Mouse (Mus musculus) neural tube, embryonic 14.5 days (tissue): ENCODE results near the gene Rab1a. TPM values are rescaled to one million over a fixed set of nuclear protein-coding genes. Genes with fewer than 3 reads are reported as not detected.
A peak's percentile ranks its signal among the peaks of the same experiment; 100 is the strongest.

Experiments used
- ATAC-seq: fragments of 200-750 bp; cut with Nextera tagmentation; 2 replicates; pipeline ENCODE4 v1.8.0; 2017; ENCODE audit warnings: low read depth, mild to moderate bottlenecking, moderate TSS enrichment, moderate library complexity
- H3K27ac ChIP-seq: fragments of 300-500 bp; sonication (generic); 2 replicates; pipeline ENCODE4 v1.5.1; 2014; ENCODE audit warnings: low read depth, mild to moderate bottlenecking, control low read depth, low read length, moderate library complexity, mixed read lengths
- H3K27me3 ChIP-seq: fragments of 300-500 bp; sonication (generic); 2 replicates; pipeline ENCODE4 v1.6.1; 2014; ENCODE audit warnings: low read length; ENCODE audit not compliant: control insufficient read depth, insufficient read depth
- H3K36me3 ChIP-seq: fragments of 300-500 bp; sonication (generic); 2 replicates; pipeline ENCODE4 v1.6.1; 2014; ENCODE audit warnings: low read length, mixed read lengths; ENCODE audit not compliant: control insufficient read depth, insufficient read depth
- H3K4me1 ChIP-seq: fragments of 300-500 bp; sonication (generic); 2 replicates; pipeline ENCODE4 v1.6.1; 2014; ENCODE audit warnings: low read length; ENCODE audit not compliant: control insufficient read depth, insufficient read depth
- H3K4me2 ChIP-seq: fragments of 300-500 bp; sonication (generic); 2 replicates; pipeline ENCODE4 v1.6.1; 2014; ENCODE audit warnings: mild to moderate bottlenecking, low read depth, low read length, control low read depth
- H3K4me3 ChIP-seq: fragments of 300-500 bp; sonication (generic); 2 replicates; pipeline ENCODE4 v1.5.1; 2014; ENCODE audit warnings: low read depth, low read length, control low read depth, mixed read lengths
- H3K9ac ChIP-seq: fragments of 300-500 bp; sonication (generic); replicated peaks from 2 replicates; pipeline ENCODE4 v1.6.1; 2014; ENCODE audit warnings: low read depth, mild to moderate bottlenecking, control low read depth, low read length, mixed read lengths
- H3K9me3 ChIP-seq: fragments of 300-500 bp; sonication (generic); 2 replicates; pipeline ENCODE4 v1.6.1; 2016; ENCODE audit warnings: low read length; ENCODE audit not compliant: control insufficient read depth
- WGBS: fragments of 180-500 bp; shearing (Covaris S2); extraction: QIAGEN DNeasy Blood & Tissue Kit; methylation state at CpG from one replicate; pipeline ENCODE4 v1.1.7; 2014; 5-methylcytosine and 5-hydroxymethylcytosine counted together
- polyA plus RNA-seq: library from polyadenylated mRNA; unstranded; fragments of >200 nt; fragmentation: Nextera tagmentation; extraction: Ambion mirVana; gene quantifications from 2 replicates; pipeline ENCODE4 v1.2.1, GENCODE M21; 2014

The Rab1a gene
- polyA plus RNA-seq, 1 experiment from 2014 or later, result 303 TPM

GRCm38 (mm10) chr11:20242366-20243056, 41.3 kb downstream of the Rab1a start:
- Histone ChIP-seq H3K9me3 (no peaks in the 10 kb centered on the region), H3K4me2 (no peak overlapping the region), H3K9ac (no peak overlapping the region), H3K4me3 (no peak overlapping the region), H3K36me3 (peaks cover 31% of the 10 kb centered on the region), H3K4me1 (peaks cover 12% of the 10 kb centered on the region), H3K27me3 (no peaks in the 10 kb centered on the region), H3K27ac (no peak overlapping the region)
- no peak for ATAC-seq
- WGBS, result 93% methylated on average over 6 of the region's 6 CpGs

- no peaks in the 10 kb centered on the region for H3K9me3 ChIP-seq
- H3K9ac ChIP-seq, result no peak overlapping the region
- no peak overlapping the region for H3K4me3 ChIP-seq
- 62% methylated on average over 9 of the region's 9 CpGs for WGBS
- no peak overlapping the region for H3K27ac ChIP-seq
- H3K4me2 ChIP-seq, result no peak overlapping the region
- 0 out of 2 replicates have a peak, but pooled peaks have one; percentile 21 for ATAC-seq
- H3K4me1 ChIP-seq, result peaks cover 21% of the 10 kb centered on the region
- peaks cover 30% of the 10 kb centered on the region for H3K36me3 ChIP-seq
- no peaks in the 10 kb centered on the region for H3K27me3 ChIP-seq
Observed at GRCm38 (mm10) chr11:20243214-20243913, 42.1 kb downstream of the Rab1a start.

GRCm38 (mm10) chr11:20244336-20245290, 43.4 kb downstream of the Rab1a start:
- WGBS, result 79% methylated on average over 16 of the region's 16 CpGs

GRCm38 (mm10) chr11:20245316-20245715, 44.1 kb downstream of the Rab1a start:
- Histone ChIP-seq H3K36me3 (peaks cover 12% of the 10 kb centered on the region; the same call in 1 of the 2 replicates), H3K9ac (no peak overlapping the region), H3K4me2 (no peak overlapping the region), H3K9me3 (no peaks in the 10 kb centered on the region), H3K4me1 (peaks cover 23% of the 10 kb centered on the region), H3K27ac (no peak overlapping the region), H3K4me3 (no peak overlapping the region), H3K27me3 (no peaks in the 10 kb centered on the region)
- 89% methylated on average over 6 of the region's 6 CpGs for WGBS
- ATAC-seq, result no peak

More at GRCm38 (mm10) chr11:20244336-20245290, 43.4 kb downstream of the Rab1a start:
- H3K9me3 ChIP-seq, result no peaks in the 10 kb centered on the region
- ATAC-seq, result no peak
- no peak overlapping the region for H3K27ac ChIP-seq
- no peak overlapping the region for H3K4me2 ChIP-seq
- H3K4me3 ChIP-seq, result no peak overlapping the region
- no peak overlapping the region for H3K9ac ChIP-seq
- peaks cover 19% of the 10 kb centered on the region for H3K36me3 ChIP-seq
- no peaks in the 10 kb centered on the region for H3K27me3 ChIP-seq
- H3K4me1 ChIP-seq, result peaks cover 23% of the 10 kb centered on the region

- Histone ChIP-seq H3K9me3 (no peaks in the 10 kb centered on the region), H3K4me3 (no peak overlapping the region), H3K9ac (no peak overlapping the region), H3K27ac (no peak overlapping the region), H3K27me3 (no peaks in the 10 kb centered on the region), H3K4me2 (no peak overlapping the region), H3K36me3 (0 out of 2 replicates have a peak, but pooled peaks cover 3% of the 10 kb centered on the region), H3K4me1 (peaks cover 23% of the 10 kb centered on the region)
- WGBS, result 65% methylated on average over 1 of the region's 1 CpGs
- ATAC-seq, result no peak
Observed at GRCm38 (mm10) chr11:20246616-20247015, 45.4 kb downstream of the Rab1a start.

- H3K4me2 ChIP-seq, result peak overlapping the region; percentile 93; the same call in 1 of the 2 replicates
- H3K4me3 ChIP-seq, result no peak overlapping the region
- H3K27ac ChIP-seq, result no peak overlapping the region
- WGBS, result 81% methylated on average over 8 of the region's 8 CpGs
- ATAC-seq, result no peak
- no peaks in the 10 kb centered on the region for H3K9me3 ChIP-seq
- H3K9ac ChIP-seq, result no peak overlapping the region
- 0 out of 2 replicates have a peak, but pooled peaks cover 3% of the 10 kb centered on the region for H3K36me3 ChIP-seq
- no peaks in the 10 kb centered on the region for H3K27me3 ChIP-seq
- H3K4me1 ChIP-seq, result peaks cover 23% of the 10 kb centered on the region
Observed at GRCm38 (mm10) chr11:20247146-20247855, 46.1 kb downstream of the Rab1a start.

- no peak for ATAC-seq
- Histone ChIP-seq H3K4me2 (peak overlapping the region; percentile 93), H3K27ac (no peak overlapping the region), H3K4me1 (peaks cover 23% of the 10 kb centered on the region), H3K9me3 (no peaks in the 10 kb centered on the region), H3K27me3 (no peaks in the 10 kb centered on the region), H3K36me3 (0 out of 2 replicates have a peak, but pooled peaks cover 3% of the 10 kb centered on the region), H3K4me3 (peak overlapping the region; percentile 96), H3K9ac (peak overlapping the region; percentile 93; the same call in 1 of the 2 replicates)
- 13% methylated on average over 4 of the region's 4 CpGs for WGBS
Observed at GRCm38 (mm10) chr11:20248277-20248676, 47.0 kb downstream of the Rab1a start.

- Histone ChIP-seq H3K27me3 (no peaks in the 10 kb centered on the region), H3K9me3 (no peaks in the 10 kb centered on the region), H3K9ac (peak overlapping the region; percentile 93), H3K36me3 (0 out of 2 replicates have a peak, but pooled peaks cover 3% of the 10 kb centered on the region), H3K4me3 (peak overlapping the region; percentile 96), H3K4me2 (peak overlapping the region; percentile 93), H3K27ac (peak overlapping the region; percentile 90), H3K4me1 (peaks cover 23% of the 10 kb centered on the region)
- WGBS, result under 1% methylated on average over 36 of the region's 39 CpGs
- ATAC-seq, result peak; percentile 81
Observed at GRCm38 (mm10) chr11:20248840-20249239, 47.6 kb downstream of the Rab1a start.
